Mouse (Mus musculus): ENCODE measurements at regions not wholly inside any gene's neighbourhood (a gene's known extent, or its start where the extent isn't known, plus 50 kb on each side); places are given as distances from the start of the nearest gene placed in this dataset.

DNA sequence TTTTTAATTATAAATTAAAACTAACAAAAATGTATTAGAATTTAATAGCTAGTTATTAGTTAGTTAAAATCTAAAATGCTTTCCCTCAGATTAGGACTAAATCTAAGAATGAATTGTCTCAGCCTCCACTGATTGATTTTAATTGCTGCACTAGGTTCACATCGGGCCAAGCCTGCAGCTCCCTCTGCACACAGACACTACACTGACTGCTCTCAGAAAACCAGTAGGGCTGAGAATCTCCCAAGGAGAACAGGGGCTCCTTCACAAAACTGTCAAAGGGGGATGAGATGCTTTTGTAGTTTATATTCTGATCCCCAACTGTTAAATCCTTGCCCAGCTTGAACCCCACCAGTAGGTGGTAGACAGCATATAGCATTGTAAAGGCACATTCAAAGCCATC is 151.0 kb upstream of the Pou1f1 start:
- no peaks in the 10 kb centered on the region for H3K4me1 ChIP-seq (ENCODE audit: control insufficient read depth in 2 of 2, insufficient read depth in 2 of 2, low read length in 2 of 2, poor library complexity in 1 of 2)
- no peak for DNase-seq (ENCODE audit: low read depth, low spot score)
- no peak overlapping the region for H3K4me3 ChIP-seq (ENCODE audit: insufficient read depth in 1 of 2, low read depth in 1 of 2, low read length in 2 of 2, poor library complexity in 1 of 2, severe bottlenecking in 1 of 2)
- in situ Hi-C loops (cut with MboI; ENCODE audit: low sequenced_read_pairs in 2 of 2, unreplicated experiment in 2 of 2): no loop called here
- TF ChIP-seq HCFC1 (IDR thresholded peaks at IDR 0.05; ENCODE audit: borderline replicate concordance, insufficient read depth, low read length) (no peak), MAFK (IDR thresholded peaks at IDR 0.05; ENCODE audit: insufficient read depth, low read depth, low read length) (no peak), ZNF384 (IDR thresholded peaks at IDR 0.05; ENCODE audit: low read depth, low read length) (no peak), ZC3H11A (IDR thresholded peaks at IDR 0.05; ENCODE audit: borderline replicate concordance, low read depth, low read length) (no peak), CHD2 (IDR thresholded peaks at IDR 0.05; ENCODE audit: low read depth, low read length) (no peak)
- H3K36me3 ChIP-seq (ENCODE audit: control insufficient read depth, insufficient read depth, low read length, poor library complexity, severe bottlenecking): no peaks in the 10 kb centered on the region
- H3K27ac ChIP-seq (ENCODE audit: insufficient read depth, low read depth, low read length, poor library complexity, severe bottlenecking): no peak overlapping the region
- H3K9me3 ChIP-seq (ENCODE audit: control insufficient read depth, insufficient read depth, low read depth, low read length): no peaks in the 10 kb centered on the region
- no peak overlapping the region for H3K9ac ChIP-seq (ENCODE audit: insufficient read depth, low read depth, low read length, poor library complexity, severe bottlenecking)

DNA sequence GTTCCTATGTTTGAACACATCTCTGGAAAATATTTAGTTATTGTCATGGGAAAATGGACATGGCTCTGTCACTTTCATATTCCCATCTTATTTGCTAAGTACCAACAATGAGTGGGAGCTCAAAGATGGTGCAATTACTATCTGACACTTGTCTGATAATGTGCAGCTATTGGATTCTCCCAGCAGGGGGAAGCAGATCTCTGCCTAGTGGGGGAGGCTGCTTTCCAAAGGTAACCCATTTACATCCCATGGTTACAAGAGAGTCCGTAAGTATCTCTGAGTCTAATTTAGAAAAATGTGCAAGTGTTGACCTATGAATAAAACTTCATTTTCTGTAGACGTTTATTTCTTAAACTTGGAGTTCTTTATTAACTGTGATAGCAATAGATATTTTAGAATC is 149.4 kb upstream of the Pou1f1 start:
- in situ Hi-C loops (cut with MboI; ENCODE audit: low sequenced_read_pairs in 2 of 2, unreplicated experiment in 2 of 2): no loop called here
- no peaks in the 10 kb centered on the region for H3K4me1 ChIP-seq (ENCODE audit: control insufficient read depth in 2 of 2, insufficient read depth in 2 of 2, low read length in 2 of 2, poor library complexity in 1 of 2)
- no peak overlapping the region for H3K9ac ChIP-seq (ENCODE audit: insufficient read depth, low read depth, low read length, poor library complexity, severe bottlenecking)
- TF ChIP-seq ZNF384 (IDR thresholded peaks at IDR 0.05; ENCODE audit: low read depth, low read length) (no peak), ZC3H11A (IDR thresholded peaks at IDR 0.05; ENCODE audit: borderline replicate concordance, low read depth, low read length) (peak; percentile 43; the same call in 1 of the 2 replicates), HCFC1 (IDR thresholded peaks at IDR 0.05; ENCODE audit: borderline replicate concordance, insufficient read depth, low read length) (no peak), CHD2 (IDR thresholded peaks at IDR 0.05; ENCODE audit: low read depth, low read length) (no peak), MAFK (IDR thresholded peaks at IDR 0.05; ENCODE audit: insufficient read depth, low read depth, low read length) (no peak)
- H3K27ac ChIP-seq (ENCODE audit: insufficient read depth, low read depth, low read length, poor library complexity, severe bottlenecking): no peak overlapping the region
- no peaks in the 10 kb centered on the region for H3K36me3 ChIP-seq (ENCODE audit: control insufficient read depth, insufficient read depth, low read length, poor library complexity, severe bottlenecking)
- H3K4me3 ChIP-seq (ENCODE audit: insufficient read depth in 1 of 2, low read depth in 1 of 2, low read length in 2 of 2, poor library complexity in 1 of 2, severe bottlenecking in 1 of 2): no peak overlapping the region
- no peaks in the 10 kb centered on the region for H3K9me3 ChIP-seq (ENCODE audit: control insufficient read depth, insufficient read depth, low read depth, low read length)
- peak; percentile 33 for DNase-seq (ENCODE audit: low read depth, low spot score)

DNA sequence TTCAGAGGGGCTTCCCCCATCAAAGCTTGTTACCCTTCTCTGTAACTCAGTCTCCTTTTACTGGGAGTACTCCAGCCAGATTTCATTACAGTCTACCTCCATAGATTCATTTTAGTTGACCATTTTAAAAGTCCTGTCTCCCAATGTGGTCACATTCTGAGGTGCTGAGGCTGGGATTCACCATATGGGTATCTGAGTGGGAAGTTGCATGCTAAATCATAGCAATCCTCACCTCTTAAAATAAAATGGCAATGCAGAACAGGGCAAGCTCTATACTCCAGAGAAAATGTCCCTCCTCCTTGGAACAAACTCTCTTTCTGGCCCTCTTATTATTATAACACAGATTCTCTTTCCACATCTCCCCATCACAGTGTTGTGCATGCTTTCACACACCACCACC is 143.8 kb upstream of the Pou1f1 start:
- TF ChIP-seq ZNF384 (IDR thresholded peaks at IDR 0.05; ENCODE audit: low read depth, low read length) (no peak), HCFC1 (IDR thresholded peaks at IDR 0.05; ENCODE audit: borderline replicate concordance, insufficient read depth, low read length) (no peak), ZC3H11A (IDR thresholded peaks at IDR 0.05; ENCODE audit: borderline replicate concordance, low read depth, low read length) (no peak), CHD2 (IDR thresholded peaks at IDR 0.05; ENCODE audit: low read depth, low read length) (no peak), MAFK (IDR thresholded peaks at IDR 0.05; ENCODE audit: insufficient read depth, low read depth, low read length) (no peak)
- Histone ChIP-seq H3K9me3 (ENCODE audit: control insufficient read depth, insufficient read depth, low read depth, low read length) (no peaks in the 10 kb centered on the region), H3K4me3 (ENCODE audit: insufficient read depth in 1 of 2, low read depth in 1 of 2, low read length in 2 of 2, poor library complexity in 1 of 2, severe bottlenecking in 1 of 2) (no peak overlapping the region), H3K4me1 (ENCODE audit: control insufficient read depth in 2 of 2, insufficient read depth in 2 of 2, low read length in 2 of 2, poor library complexity in 1 of 2) (no peaks in the 10 kb centered on the region), H3K27ac (ENCODE audit: insufficient read depth, low read depth, low read length, poor library complexity, severe bottlenecking) (no peak overlapping the region), H3K36me3 (ENCODE audit: control insufficient read depth, insufficient read depth, low read length, poor library complexity, severe bottlenecking) (no peaks in the 10 kb centered on the region), H3K9ac (ENCODE audit: insufficient read depth, low read depth, low read length, poor library complexity, severe bottlenecking) (no peak overlapping the region)
- in situ Hi-C loops (cut with MboI; ENCODE audit: low sequenced_read_pairs in 2 of 2, unreplicated experiment in 2 of 2): no loop called here
- DNase-seq (ENCODE audit: low read depth, low spot score): no peak

DNA sequence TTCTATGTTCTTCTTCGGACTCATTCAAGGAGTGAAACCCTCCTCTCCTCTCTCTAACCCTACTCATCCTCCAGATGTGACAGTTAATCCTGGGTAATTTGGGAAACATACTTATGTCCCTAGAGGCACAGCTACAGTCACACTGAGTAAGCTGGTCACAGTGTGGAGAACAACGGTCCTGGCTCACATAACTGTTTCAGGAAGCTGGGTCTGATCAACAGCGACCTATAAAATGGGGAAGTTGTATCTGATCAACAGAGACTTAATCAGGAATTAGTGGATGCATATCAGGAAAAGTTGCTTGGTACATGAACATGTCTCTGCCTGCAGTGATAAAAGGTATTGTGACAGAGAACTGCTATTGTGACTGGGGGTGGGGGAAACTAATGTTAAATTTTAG is 142.0 kb upstream of the Pou1f1 start:
- DNase-seq (ENCODE audit: low read depth, low spot score): no peak
- H3K9me3 ChIP-seq (ENCODE audit: control insufficient read depth, insufficient read depth, low read depth, low read length): no peaks in the 10 kb centered on the region
- H3K9ac ChIP-seq (ENCODE audit: insufficient read depth, low read depth, low read length, poor library complexity, severe bottlenecking): no peak overlapping the region
- H3K4me1 ChIP-seq (ENCODE audit: control insufficient read depth in 2 of 2, insufficient read depth in 2 of 2, low read length in 2 of 2, poor library complexity in 1 of 2): no peaks in the 10 kb centered on the region
- no peak overlapping the region for H3K27ac ChIP-seq (ENCODE audit: insufficient read depth, low read depth, low read length, poor library complexity, severe bottlenecking)
- TF ChIP-seq ZNF384 (IDR thresholded peaks at IDR 0.05; ENCODE audit: low read depth, low read length) (no peak), CHD2 (IDR thresholded peaks at IDR 0.05; ENCODE audit: low read depth, low read length) (no peak)
- no peaks in the 10 kb centered on the region for H3K36me3 ChIP-seq (ENCODE audit: control insufficient read depth, insufficient read depth, low read length, poor library complexity, severe bottlenecking)
- no peak overlapping the region for H3K4me3 ChIP-seq (ENCODE audit: insufficient read depth in 1 of 2, low read depth in 1 of 2, low read length in 2 of 2, poor library complexity in 1 of 2, severe bottlenecking in 1 of 2)
- in situ Hi-C loops (cut with MboI; ENCODE audit: low sequenced_read_pairs in 2 of 2, unreplicated experiment in 2 of 2): no loop called here

DNA sequence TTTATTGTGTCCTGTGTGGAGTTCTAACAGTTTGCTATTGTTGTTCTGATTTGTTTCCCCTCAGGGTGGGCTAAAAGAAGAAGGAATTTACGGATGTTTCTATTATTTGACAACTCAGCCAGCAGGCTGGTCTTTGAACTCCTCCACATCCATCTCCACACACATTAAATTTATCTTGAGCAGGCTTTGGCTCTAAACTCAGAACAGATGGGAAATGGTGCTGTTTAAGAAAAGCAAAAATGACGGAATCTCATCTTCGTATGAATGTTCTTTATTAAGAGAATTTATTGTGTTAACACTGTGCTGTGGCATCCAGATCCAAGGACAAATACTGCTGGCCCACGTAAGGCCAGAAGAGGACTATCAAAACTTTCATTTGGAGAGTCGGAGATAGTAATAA is 140.4 kb upstream of the Pou1f1 start:
- no peak for DNase-seq (ENCODE audit: low read depth, low spot score)
- no peaks in the 10 kb centered on the region for H3K36me3 ChIP-seq (ENCODE audit: control insufficient read depth, insufficient read depth, low read length, poor library complexity, severe bottlenecking)
- H3K4me3 ChIP-seq (ENCODE audit: insufficient read depth in 1 of 2, low read depth in 1 of 2, low read length in 2 of 2, poor library complexity in 1 of 2, severe bottlenecking in 1 of 2): no peak overlapping the region
- H3K9ac ChIP-seq (ENCODE audit: insufficient read depth, low read depth, low read length, poor library complexity, severe bottlenecking): no peak overlapping the region
- TF ChIP-seq MAFK (IDR thresholded peaks at IDR 0.05; ENCODE audit: insufficient read depth, low read depth, low read length): no peak
- no peaks in the 10 kb centered on the region for H3K4me1 ChIP-seq (ENCODE audit: control insufficient read depth in 2 of 2, insufficient read depth in 2 of 2, low read length in 2 of 2, poor library complexity in 1 of 2)
- H3K27ac ChIP-seq (ENCODE audit: insufficient read depth, low read depth, low read length, poor library complexity, severe bottlenecking): no peak overlapping the region
- H3K9me3 ChIP-seq (ENCODE audit: control insufficient read depth, insufficient read depth, low read depth, low read length): no peaks in the 10 kb centered on the region
- in situ Hi-C loops (cut with MboI; ENCODE audit: low sequenced_read_pairs in 2 of 2, unreplicated experiment in 2 of 2): no loop called here

All from ES-E14 (cell line).